Mouse (Mus musculus): ENCODE data around the gene Gcg. TPM values are rescaled to one million over a fixed set of nuclear protein-coding genes. Genes with fewer than 3 reads are reported as not detected.

The Gcg gene
- polyA plus RNA-seq, 1 experiment from 2014 or later, result not detected

GRCm38 (mm10) chr2:62454033-62454432 is 29.4 kb downstream of the Gcg start:
- DNase-seq (ENCODE audit: extremely low spot score, low spot score), result no peak
- Histone ChIP-seq H3K4me3 (no peak overlapping the region), H3K27ac (no peak overlapping the region), H3K9me3 (no peaks in the 10 kb centered on the region), H3K36me3 (replicated peaks) (no peaks in the 10 kb centered on the region), H3K27me3 (ENCODE audit: poor library complexity, severe bottlenecking) (no peaks in the 10 kb centered on the region), H3K4me1 (peaks cover 4% of the 10 kb centered on the region; the same call in 1 of the 2 replicates)
- WGBS, result 87% methylated on average over 6 of the region's 6 CpGs

DNA sequence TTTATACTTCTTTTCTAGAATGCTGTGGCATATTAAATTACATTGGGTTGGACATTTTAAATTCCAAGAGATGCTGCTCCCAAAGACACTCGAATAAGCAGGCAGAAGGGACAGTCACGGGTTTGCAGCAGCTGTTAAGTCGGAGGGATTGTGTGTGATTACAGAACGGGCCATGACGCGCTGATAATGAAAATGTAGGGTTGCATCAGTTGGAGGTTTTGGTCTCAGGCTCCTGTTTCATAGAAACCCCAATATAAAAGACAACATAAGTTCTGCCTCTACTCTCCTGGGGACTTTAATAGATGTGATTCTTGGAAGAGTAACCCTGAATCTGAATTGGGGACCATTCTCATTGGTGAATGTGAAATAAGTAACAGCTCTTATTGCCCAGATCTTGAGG is 33.1 kb downstream of the Gcg start:
- no peaks in the 10 kb centered on the region for H3K9me3 ChIP-seq
- no peak overlapping the region for H3K4me3 ChIP-seq
- no peaks in the 10 kb centered on the region for H3K27me3 ChIP-seq (ENCODE audit: poor library complexity, severe bottlenecking)
- H3K4me1 ChIP-seq, result no peaks in the 10 kb centered on the region
- DNase-seq (ENCODE audit: extremely low spot score, low spot score), result no peak
- no peak overlapping the region for H3K27ac ChIP-seq
- no peaks in the 10 kb centered on the region for H3K36me3 ChIP-seq (replicated peaks)
- WGBS, result 88% methylated on average over 6 of the region's 6 CpGs

- Histone ChIP-seq H3K27me3 (ENCODE audit: poor library complexity, severe bottlenecking) (no peaks in the 10 kb centered on the region), H3K36me3 (replicated peaks) (no peaks in the 10 kb centered on the region), H3K4me1 (no peaks in the 10 kb centered on the region), H3K27ac (no peak overlapping the region), H3K9me3 (no peaks in the 10 kb centered on the region), H3K4me3 (no peak overlapping the region)
- WGBS, result 92% methylated on average over 5 of the region's 5 CpGs
- no peak for DNase-seq (ENCODE audit: extremely low spot score, low spot score)
Measured at GRCm38 (mm10) chr2:62449692-62450346, 33.6 kb downstream of the Gcg start.

DNA sequence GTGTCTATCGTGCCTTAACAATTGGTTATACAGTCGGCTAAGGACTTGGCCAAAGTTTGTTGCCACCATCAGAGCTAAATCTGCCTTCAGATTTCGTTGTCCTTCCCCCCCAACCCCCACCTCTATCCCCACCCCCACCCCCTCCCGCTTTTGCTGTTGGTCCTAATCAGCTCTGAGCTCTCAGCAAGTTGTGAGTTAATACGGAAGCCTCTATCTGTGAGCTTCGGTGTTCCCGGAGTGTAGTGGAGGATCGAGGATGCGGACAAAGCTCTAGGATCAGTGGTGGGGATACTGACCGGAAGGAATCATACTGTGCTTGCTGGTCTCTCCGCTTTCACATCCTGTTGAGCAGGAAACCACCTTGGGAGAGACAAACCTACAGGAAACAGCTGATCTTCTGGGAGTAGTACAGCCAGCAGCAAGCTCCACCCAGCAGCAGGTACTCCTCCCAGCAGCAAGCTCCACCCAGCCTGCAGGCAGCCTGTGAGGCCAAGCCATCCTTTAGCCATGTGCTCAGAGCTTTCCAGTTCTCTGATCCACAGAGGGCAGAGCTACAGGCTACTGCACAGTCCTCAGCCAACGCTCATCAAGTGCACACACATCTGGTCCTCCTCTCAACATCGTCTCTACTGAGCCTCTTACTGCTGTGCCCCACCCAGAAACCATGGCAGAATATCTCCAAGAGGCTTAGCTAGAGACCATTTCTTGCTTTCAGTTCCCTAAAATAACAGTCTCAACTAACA is 42.5 kb downstream of the Gcg start:
- no peaks in the 10 kb centered on the region for H3K27me3 ChIP-seq (ENCODE audit: poor library complexity, severe bottlenecking)
- H3K4me3 ChIP-seq, result no peak overlapping the region
- H3K9me3 ChIP-seq, result no peaks in the 10 kb centered on the region
- no peak for DNase-seq (ENCODE audit: extremely low spot score, low spot score)
- H3K27ac ChIP-seq, result no peak overlapping the region
- H3K36me3 ChIP-seq (replicated peaks), result no peaks in the 10 kb centered on the region
- WGBS, result 71% methylated on average over 13 of the region's 13 CpGs
- H3K4me1 ChIP-seq, result no peaks in the 10 kb centered on the region

DNA sequence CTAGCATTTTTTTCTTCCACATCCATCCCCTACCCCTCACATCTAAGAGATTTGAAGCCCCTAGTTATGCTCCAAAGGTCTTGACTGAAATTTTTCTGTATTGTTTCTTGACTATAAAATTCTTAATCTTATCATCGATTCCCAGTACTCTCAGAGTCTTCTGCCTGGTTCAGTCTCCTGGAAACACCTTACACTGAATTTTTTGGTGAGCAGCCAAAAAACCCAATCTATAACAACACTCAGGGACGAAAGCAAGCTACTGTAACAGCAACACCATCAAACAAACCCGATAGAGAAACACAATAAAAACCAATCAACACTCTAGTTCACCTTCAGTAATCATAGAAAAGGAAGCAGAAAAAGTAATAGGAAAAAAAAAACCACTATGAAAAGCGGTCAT is 43.4 kb downstream of the Gcg start:
- H3K27me3 ChIP-seq (ENCODE audit: poor library complexity, severe bottlenecking), result no peaks in the 10 kb centered on the region
- H3K9me3 ChIP-seq, result no peaks in the 10 kb centered on the region
- no peaks in the 10 kb centered on the region for H3K36me3 ChIP-seq (replicated peaks)
- H3K4me3 ChIP-seq, result no peak overlapping the region
- no peak overlapping the region for H3K27ac ChIP-seq
- WGBS, result 91% methylated on average over 4 of the region's 4 CpGs
- DNase-seq (ENCODE audit: extremely low spot score, low spot score), result no peak
- no peaks in the 10 kb centered on the region for H3K4me1 ChIP-seq

- Histone ChIP-seq H3K36me3 (replicated peaks) (no peaks in the 10 kb centered on the region), H3K4me3 (no peak overlapping the region), H3K9me3 (no peaks in the 10 kb centered on the region), H3K27me3 (ENCODE audit: poor library complexity, severe bottlenecking) (no peaks in the 10 kb centered on the region), H3K4me1 (no peaks in the 10 kb centered on the region), H3K27ac (no peak overlapping the region)
- WGBS, result 92% methylated on average over 8 of the region's 8 CpGs
- no peak for DNase-seq (ENCODE audit: extremely low spot score, low spot score)
Measured at GRCm38 (mm10) chr2:62431245-62431795, 52.1 kb downstream of the Gcg start.

DNA sequence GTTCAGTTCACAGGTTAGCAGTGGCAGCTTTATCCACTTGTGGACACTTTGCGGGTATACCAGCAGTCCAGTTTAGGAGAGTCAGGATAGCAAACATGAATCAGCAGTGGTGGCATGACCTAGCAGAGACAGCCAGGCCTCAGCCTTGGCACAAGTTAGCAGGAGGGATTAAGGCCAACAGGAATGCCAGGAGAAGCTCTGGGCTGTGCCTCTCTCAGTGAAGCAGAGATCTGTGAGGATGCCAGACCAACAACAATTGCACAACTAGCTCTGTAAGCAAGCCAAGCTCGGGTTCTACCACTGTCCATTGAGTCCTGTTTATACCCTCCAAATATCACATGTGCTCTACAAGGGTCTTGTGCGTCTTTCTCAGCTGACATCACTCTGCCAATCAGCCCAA is 57.5 kb downstream of the Gcg start:
- 90% methylated on average over 3 of the region's 3 CpGs for WGBS
- no peak overlapping the region for H3K4me3 ChIP-seq

More for the DNA sequence above, 57.5 kb downstream of the Gcg start:
- Histone ChIP-seq H3K36me3 (replicated peaks) (no peaks in the 10 kb centered on the region), H3K4me1 (no peaks in the 10 kb centered on the region), H3K9me3 (no peaks in the 10 kb centered on the region), H3K27ac (no peak overlapping the region), H3K27me3 (ENCODE audit: poor library complexity, severe bottlenecking) (no peaks in the 10 kb centered on the region)
- DNase-seq (ENCODE audit: extremely low spot score, low spot score), result no peak

Other genes with a start within 250 kb of the Gcg start
- 0.25 and 0.42 TPM in 2 replicates for gene Dpp4, start 71.4 kb downstream of the Gcg start, polyA plus RNA-seq (2016; fragmentation: Nextera tagmentation; extraction: Ambion mirVana)
- 5.4 and 7.1 TPM in 2 replicates for gene Fap, start 90.4 kb upstream of the Gcg start, polyA plus RNA-seq (2016; fragmentation: Nextera tagmentation; extraction: Ambion mirVana)
- gene Ifih1, start 162.6 kb upstream of the Gcg start, polyA plus RNA-seq (2016; fragmentation: Nextera tagmentation; extraction: Ambion mirVana), result 0.95 and 1.0 TPM in 2 replicates
- gene Gca, start 180.6 kb upstream of the Gcg start, polyA plus RNA-seq (2016; fragmentation: Nextera tagmentation; extraction: Ambion mirVana), result 2.7 and 2.9 TPM in 2 replicates

Data from forebrain, embryonic 10.5 days (tissue).